Mouse (Mus musculus) hindbrain, embryonic 10.5 days (tissue): ENCODE results near the gene Nptx2. TPM values are rescaled to one million over a fixed set of nuclear protein-coding genes. Genes with fewer than 3 reads are reported as not detected.

ENCODE experiments used
- DNase-seq: peaks from one replicate; pipeline ENCODE4 v3.0.0-alpha.2; 2017; ENCODE audit warnings: low spot score
- H3K27ac ChIP-seq: fragments of 300-500 bp; sonication (generic); 2 replicates; pipeline ENCODE4 v1.5.1; 2016; ENCODE audit warnings: mild to moderate bottlenecking, moderate library complexity
- H3K27me3 ChIP-seq: fragments of 300-500 bp; sonication (generic); 2 replicates; pipeline ENCODE4 v1.6.1; 2016; ENCODE audit warnings: mild to moderate bottlenecking; ENCODE audit not compliant: poor library complexity, insufficient read depth, severe bottlenecking
- H3K36me3 ChIP-seq: fragments of 300-500 bp; sonication (generic); 2 replicates; pipeline ENCODE4 v1.6.1; 2016; ENCODE audit warnings: mild to moderate bottlenecking, moderate library complexity
- H3K4me1 ChIP-seq: fragments of 300-500 bp; sonication (generic); replicated peaks from 2 replicates; pipeline ENCODE4 v1.6.1; 2016; ENCODE audit warnings: mild to moderate bottlenecking
- H3K4me3 ChIP-seq: fragments of 300-500 bp; sonication (generic); 2 replicates; pipeline ENCODE4 v1.5.1; 2016; ENCODE audit warnings: mild to moderate bottlenecking, moderate library complexity
- H3K9me3 ChIP-seq: fragments of 300-500 bp; sonication (generic); 2 replicates; pipeline ENCODE4 v1.6.1; 2016; ENCODE audit warnings: mild to moderate bottlenecking, moderate library complexity
- WGBS: fragments of 180-500 bp; shearing (Covaris S2); methylation state at CpG from one replicate; pipeline ENCODE4 v1.1.7; 2016; 5-methylcytosine and 5-hydroxymethylcytosine counted together
- polyA plus RNA-seq: library from polyadenylated mRNA; unstranded; fragments of >200 nt; fragmentation: Nextera tagmentation; extraction: Ambion mirVana; gene quantifications from 2 replicates; pipeline ENCODE4 v1.2.1, GENCODE M21; 2016

Gene Nptx2
- 1.8 and 3.2 TPM in 2 replicates for polyA plus RNA-seq

DNA sequence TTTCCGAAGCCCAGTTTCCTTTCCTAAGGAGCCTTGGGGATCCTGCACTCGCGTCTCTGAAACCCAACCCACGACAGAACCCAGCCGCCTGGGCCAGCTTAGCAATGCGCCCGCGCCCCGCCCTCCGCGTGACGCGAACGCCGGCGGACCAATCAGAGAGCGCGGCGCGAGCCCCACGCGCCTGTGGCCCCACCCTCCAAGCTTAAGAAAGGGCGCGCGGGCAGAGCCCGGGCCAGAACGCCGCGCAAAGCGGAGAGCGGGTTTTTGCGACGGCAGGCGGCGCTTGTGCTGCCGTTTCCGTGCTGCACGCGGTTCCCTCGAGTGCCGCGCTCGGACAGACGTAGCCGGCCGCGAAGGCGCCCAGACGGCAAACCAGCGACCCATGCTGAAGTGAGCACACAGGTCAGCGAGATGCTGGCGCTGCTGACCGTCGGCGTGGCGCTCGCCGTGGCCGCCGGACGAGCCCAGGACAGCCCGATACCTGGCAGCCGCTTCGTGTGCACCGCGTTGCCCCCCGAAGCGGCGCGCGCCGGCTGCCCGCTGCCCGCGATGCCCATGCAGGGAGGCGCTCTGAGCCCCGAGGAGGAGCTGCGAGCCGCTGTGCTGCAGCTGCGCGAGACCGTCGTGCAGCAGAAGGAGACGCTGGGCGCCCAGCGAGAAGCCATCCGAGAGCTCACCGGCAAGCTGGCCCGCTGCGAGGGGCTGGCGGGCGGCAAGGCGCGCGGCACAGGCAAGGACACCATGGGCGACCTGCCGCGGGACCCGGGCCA, at the start of gene Nptx2:
Nptx2 (plus strand) TSS at position 250 of the 770 bp plus-strand sequence.
- peak; percentile 90 for DNase-seq
- Histone ChIP-seq H3K4me3 (peak within 1 kb of the TSS; percentile 54), H3K27me3 (peaks cover 72% of the 10 kb centered on the region), H3K27ac (peak within 1 kb of the TSS; percentile 75), H3K4me1 (peaks cover 47% of the 10 kb centered on the region), H3K9me3 (no peaks in the 10 kb centered on the region), H3K36me3 (no peaks in the 10 kb centered on the region)
- WGBS = under 1% methylated on average over 99 of the region's 99 CpGs

DNA sequence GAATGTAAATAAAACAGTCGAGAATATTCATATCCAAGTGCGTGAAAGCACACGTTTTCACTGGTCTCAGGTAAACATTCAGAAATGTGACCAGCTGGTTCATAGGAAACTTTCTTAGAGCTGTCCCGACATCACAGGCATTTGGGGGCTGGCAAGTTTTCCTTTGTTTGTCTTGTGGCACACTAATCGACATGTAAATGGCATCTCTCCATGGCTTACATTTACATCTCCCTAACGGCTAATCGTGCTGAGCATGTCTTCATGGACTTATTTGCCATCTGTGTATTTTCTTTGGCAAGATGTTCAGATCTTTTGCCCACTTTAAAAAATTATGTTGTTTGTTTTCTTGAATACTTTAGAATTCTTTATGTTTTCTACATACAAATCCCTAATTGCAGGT, 49.2 kb upstream of the Nptx2 start:
- no peak overlapping the region for H3K27ac ChIP-seq
- WGBS = 86% methylated on average over 7 of the region's 7 CpGs
- DNase-seq = no peak

DNA sequence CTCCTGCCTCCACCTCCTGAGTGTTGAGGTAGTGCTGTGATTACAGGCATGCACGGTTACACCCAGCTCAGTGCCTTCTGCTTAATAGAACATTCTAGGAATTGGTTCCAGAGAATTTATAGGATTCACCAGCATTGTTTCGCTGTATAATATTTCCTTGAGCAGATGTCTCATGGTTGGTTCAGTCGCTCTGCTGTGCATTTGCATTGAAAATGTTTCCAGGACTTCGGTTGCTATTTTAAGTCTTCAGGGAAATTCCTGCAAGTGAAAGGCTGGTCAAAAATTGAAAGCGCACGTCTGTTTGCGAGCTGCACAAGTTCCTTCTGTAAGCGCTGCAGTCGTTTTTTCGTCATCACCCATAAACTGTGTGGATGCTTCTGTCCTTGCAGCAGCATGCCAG, 41.5 kb upstream of the Nptx2 start:
- Histone ChIP-seq H3K4me1 (peaks cover 9% of the 10 kb centered on the region), H3K9me3 (peaks cover 4% of the 10 kb centered on the region), H3K4me3 (no peak overlapping the region), H3K27me3 (no peaks in the 10 kb centered on the region), H3K36me3 (no peaks in the 10 kb centered on the region), H3K27ac (no peak overlapping the region)
- WGBS = 92% methylated on average over 10 of the region's 10 CpGs
- DNase-seq = no peak

More for the DNA sequence above, 49.2 kb upstream of the Nptx2 start:
- no peaks in the 10 kb centered on the region for H3K9me3 ChIP-seq
- H3K4me1 ChIP-seq = no peaks in the 10 kb centered on the region
- no peaks in the 10 kb centered on the region for H3K27me3 ChIP-seq
- no peak overlapping the region for H3K4me3 ChIP-seq
- no peaks in the 10 kb centered on the region for H3K36me3 ChIP-seq

DNA sequence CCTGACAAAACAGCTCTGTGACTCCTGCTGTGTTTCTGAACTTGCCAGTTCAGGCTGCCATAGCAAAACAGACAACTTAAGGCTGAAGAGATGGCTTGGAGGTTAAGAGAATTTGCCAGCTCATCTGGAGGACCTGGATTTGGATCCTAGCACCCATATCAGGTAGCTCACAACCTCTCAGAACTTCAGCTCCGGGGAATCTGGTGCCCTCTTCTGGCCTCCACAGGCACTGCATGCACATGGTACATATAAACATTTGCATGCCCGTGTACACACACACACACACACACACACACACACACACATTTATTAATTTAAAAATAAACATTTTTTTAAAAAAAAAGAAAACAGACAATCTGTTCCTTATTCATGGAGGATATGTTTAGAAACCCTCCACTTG, 40.0 kb upstream of the Nptx2 start:
- Histone ChIP-seq H3K27ac (no peak overlapping the region), H3K4me1 (peaks cover 21% of the 10 kb centered on the region), H3K9me3 (peaks cover 4% of the 10 kb centered on the region), H3K27me3 (no peaks in the 10 kb centered on the region), H3K4me3 (no peak overlapping the region), H3K36me3 (no peaks in the 10 kb centered on the region)
- 86% methylated on average over 2 of the region's 2 CpGs for WGBS
- DNase-seq = no peak

DNA sequence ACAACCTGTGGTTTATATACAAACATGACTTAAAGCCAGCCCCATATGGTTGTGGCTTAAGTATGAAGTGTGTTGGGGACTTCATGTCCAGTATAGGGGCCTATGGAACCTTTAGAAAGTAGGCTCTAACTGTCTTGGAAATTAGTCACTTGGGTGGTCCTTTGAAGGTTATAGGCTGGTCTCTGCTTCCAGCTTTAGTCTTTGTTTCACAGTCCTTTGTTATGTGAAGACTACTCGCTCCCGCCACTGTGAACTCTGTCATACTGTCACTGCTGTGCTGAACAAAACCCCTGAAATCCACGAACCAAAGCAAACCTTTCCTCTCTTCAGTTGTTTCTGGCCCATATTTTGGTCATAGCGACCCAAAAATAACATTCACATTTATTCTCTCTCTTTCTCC, 39.5 kb upstream of the Nptx2 start:
- Histone ChIP-seq H3K4me3 (no peak overlapping the region), H3K9me3 (peaks cover 4% of the 10 kb centered on the region), H3K27ac (no peak overlapping the region), H3K36me3 (no peaks in the 10 kb centered on the region), H3K4me1 (peaks cover 21% of the 10 kb centered on the region), H3K27me3 (no peaks in the 10 kb centered on the region)
- no peak for DNase-seq
- 41% methylated on average over 4 of the region's 4 CpGs for WGBS

DNA sequence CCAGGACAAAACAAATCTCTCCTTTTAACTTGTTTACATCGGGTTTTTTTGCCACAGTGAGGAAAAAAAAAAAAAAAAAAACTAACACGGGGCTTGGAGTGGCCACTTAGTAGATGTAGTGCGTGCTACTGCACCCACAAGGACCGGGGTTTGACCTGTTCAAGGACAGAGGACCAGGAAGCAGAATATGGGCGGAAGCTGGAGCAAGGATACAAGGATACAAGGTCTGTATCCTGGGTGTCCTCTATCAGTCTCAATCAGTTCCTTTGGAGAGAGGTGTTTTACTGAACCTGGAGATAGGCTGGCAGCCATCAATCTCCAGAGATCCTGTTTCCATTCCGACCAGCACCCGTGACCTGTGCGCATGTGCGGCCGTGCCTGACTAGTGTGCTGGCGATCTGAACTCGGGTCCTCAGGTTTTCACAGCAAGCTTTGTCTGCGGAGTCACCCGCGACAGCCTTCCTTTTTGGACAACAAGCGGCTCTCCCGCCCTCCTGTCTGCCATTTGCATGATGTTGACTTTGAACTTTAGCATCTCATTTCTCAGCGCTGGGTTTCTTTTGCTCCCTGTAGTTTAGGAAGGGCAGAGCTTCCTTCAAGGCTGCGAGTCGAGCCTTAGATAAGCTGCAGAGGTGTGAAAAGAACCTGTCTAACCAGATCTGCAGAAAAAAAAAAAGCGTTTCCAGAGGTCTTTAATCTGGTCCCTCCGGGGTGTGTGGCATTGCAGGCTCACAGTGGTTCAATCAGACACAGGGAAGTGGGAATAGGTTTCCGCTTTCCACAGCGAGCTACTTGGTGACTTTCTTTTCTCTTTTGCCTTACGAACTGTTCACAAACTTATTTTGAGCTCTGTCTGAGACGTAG, 38.8 kb upstream of the Nptx2 start:
- H3K27me3 ChIP-seq = no peaks in the 10 kb centered on the region
- DNase-seq = no peak
- H3K9me3 ChIP-seq = peaks cover 4% of the 10 kb centered on the region
- H3K4me3 ChIP-seq = no peak overlapping the region
- WGBS = 40% methylated on average over 26 of the region's 26 CpGs
- peaks cover 21% of the 10 kb centered on the region for H3K4me1 ChIP-seq
- H3K27ac ChIP-seq = no peak overlapping the region
- no peaks in the 10 kb centered on the region for H3K36me3 ChIP-seq

DNA sequence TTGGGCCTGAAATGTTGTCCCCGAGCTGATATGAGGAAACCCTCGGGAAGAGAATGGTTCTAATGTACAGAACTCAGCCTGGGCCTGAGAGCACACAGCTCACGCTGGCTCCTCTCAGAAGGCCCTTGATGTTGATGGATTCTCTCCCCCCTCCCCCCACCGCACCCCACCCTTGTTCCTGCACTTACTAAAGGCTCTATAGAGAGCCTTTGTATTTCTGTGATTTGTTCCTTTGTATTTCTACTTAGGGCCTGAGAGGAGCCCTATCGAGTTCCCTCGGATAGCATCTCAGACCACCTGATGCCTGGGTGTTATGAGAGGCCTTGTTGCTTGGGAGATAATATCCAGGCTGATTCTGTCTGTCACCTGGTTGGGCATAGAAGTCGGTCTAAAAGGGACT, 36.3 kb upstream of the Nptx2 start:
- 34% methylated on average over 7 of the region's 7 CpGs for WGBS
- 0 out of 2 replicates have a peak overlapping the region, but pooled peaks have one; percentile 3 for H3K27ac ChIP-seq

DNA sequence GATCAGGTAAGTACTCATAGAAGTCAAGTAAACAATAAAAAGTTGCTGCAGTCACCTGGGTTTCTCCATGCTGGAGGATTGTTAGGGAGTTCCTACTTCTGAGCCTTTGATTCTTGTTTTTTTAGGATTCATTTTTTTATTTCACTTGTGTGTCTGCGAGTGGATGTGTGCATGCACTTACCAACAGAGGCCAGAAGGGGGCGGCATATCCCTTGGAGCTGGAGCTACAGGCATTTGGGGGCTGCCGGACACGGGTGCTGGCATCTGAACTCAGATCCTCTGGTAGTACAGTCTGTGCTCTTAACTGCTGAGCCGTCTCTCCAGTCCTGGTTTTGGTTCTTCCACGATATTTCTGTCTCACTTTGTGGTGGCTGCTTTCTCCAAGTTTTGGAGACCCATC, 31.0 kb upstream of the Nptx2 start:
- Histone ChIP-seq H3K27me3 (no peaks in the 10 kb centered on the region), H3K36me3 (no peaks in the 10 kb centered on the region), H3K27ac (no peak overlapping the region), H3K4me1 (peaks cover 7% of the 10 kb centered on the region), H3K9me3 (no peaks in the 10 kb centered on the region), H3K4me3 (no peak overlapping the region)
- DNase-seq = peak; percentile 35
- whole genome bisulfite sequencing = 70% methylated on average over 6 of the region's 6 CpGs

More for the DNA sequence above, 36.3 kb upstream of the Nptx2 start:
- Histone ChIP-seq H3K27me3 (no peaks in the 10 kb centered on the region), H3K4me3 (no peak overlapping the region), H3K36me3 (no peaks in the 10 kb centered on the region), H3K9me3 (peaks cover 4% of the 10 kb centered on the region), H3K4me1 (peaks cover 21% of the 10 kb centered on the region)
- DNase-seq = peak; percentile 14

DNA sequence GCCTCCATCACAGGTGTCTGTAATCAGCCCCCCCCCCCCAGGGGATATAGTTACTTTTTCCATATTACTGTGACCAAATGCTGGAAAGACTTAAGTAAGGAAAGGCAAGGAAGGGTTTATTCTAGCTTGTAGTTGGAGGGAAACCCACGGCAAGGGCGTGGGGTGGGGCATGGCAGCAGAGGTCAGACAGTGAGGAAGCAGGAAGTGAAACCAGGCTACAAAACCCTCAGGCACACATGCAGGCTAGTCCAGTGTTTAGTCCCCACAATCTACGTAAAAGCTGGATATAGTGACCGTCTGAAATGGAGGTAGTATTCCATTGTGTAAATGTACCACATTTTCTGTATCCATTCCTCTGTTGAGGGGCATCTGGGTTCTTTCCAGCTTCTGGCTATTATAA, 30.5 kb upstream of the Nptx2 start:
- H3K4me1 ChIP-seq = peaks cover 2% of the 10 kb centered on the region
- no peaks in the 10 kb centered on the region for H3K9me3 ChIP-seq
- no peaks in the 10 kb centered on the region for H3K27me3 ChIP-seq
- H3K27ac ChIP-seq = no peak overlapping the region
- H3K36me3 ChIP-seq = no peaks in the 10 kb centered on the region
- H3K4me3 ChIP-seq = no peak overlapping the region
- no peak for DNase-seq
- 85% methylated on average over 4 of the region's 4 CpGs for WGBS

DNA sequence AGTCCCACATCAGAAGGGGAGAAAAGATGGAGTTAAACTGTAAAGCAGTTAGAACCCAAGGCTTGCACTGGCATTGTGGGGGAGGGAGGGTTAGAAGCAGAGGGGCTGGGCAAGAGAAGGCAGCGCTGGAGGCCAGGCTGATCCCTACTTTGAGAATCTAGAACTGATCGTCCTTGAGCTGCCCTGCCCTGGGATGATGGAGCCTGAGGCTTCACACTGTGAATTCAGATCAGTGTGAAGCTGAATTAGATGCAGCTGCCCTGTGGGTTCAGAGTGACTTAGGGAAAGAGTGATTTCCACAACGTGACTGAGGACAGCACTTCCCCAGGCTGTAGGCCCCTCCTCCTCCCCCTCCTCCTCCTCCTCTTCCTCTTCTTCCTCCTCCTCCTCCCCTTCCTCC, 25.6 kb upstream of the Nptx2 start:
- no peak overlapping the region for H3K27ac ChIP-seq
- 29% methylated on average over 3 of the region's 3 CpGs for WGBS
- no peak overlapping the region for H3K4me3 ChIP-seq
- no peaks in the 10 kb centered on the region for H3K4me1 ChIP-seq
- H3K9me3 ChIP-seq = no peaks in the 10 kb centered on the region
- H3K36me3 ChIP-seq = no peaks in the 10 kb centered on the region
- no peaks in the 10 kb centered on the region for H3K27me3 ChIP-seq
- DNase-seq = no peak

DNA sequence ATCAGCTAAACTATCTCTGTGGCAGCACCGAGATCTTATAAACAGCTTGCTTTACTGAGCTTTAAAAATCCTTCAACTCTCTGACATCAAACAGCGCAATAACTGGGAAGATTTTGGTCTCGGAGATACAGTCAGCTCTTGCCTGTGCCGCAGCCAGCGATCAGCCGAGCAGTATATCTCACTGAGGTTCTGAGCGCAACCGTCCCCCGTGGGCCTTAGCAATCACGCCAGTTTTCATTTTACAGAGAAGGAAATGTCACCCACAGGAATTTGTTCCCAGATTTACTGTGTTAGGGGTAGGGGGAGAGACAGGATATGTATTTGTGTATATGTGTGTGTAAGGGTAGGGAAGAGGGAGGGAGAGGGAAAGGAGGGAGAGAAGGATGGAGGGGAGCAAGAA, 20.9 kb upstream of the Nptx2 start:
- Histone ChIP-seq H3K9me3 (no peaks in the 10 kb centered on the region), H3K36me3 (no peaks in the 10 kb centered on the region), H3K27ac (no peak overlapping the region), H3K4me3 (no peak overlapping the region), H3K4me1 (0 out of 2 replicates have a peak, but pooled peaks cover 5% of the 10 kb centered on the region), H3K27me3 (no peaks in the 10 kb centered on the region)
- 88% methylated on average over 10 of the region's 10 CpGs for WGBS
- DNase-seq = no peak

DNA sequence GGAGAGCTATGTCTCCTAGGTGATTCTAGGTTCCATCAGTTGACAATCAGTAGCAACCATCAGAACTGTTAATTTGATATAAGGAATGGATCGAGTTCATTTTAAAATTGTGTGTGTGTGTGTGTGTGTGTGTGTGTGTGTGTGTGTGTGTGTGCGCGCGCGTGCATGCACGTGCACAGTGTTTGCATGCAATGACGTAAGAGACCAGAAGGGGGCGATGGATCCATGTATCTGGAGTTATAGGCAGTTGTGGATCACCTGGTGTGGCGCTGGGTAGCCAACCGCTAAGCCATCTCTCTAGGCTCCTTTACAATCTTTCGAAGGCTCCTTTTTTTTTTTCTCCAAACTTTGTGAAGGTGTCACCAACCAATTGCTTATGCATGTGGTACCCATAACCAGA, 16.6 kb upstream of the Nptx2 start:
- DNase-seq = no peak
- 92% methylated on average over 11 of the region's 11 CpGs for WGBS
- Histone ChIP-seq H3K36me3 (no peaks in the 10 kb centered on the region), H3K9me3 (no peaks in the 10 kb centered on the region), H3K27me3 (no peaks in the 10 kb centered on the region), H3K4me3 (no peak overlapping the region), H3K4me1 (0 out of 2 replicates have a peak, but pooled peaks cover 5% of the 10 kb centered on the region), H3K27ac (no peak overlapping the region)

DNA sequence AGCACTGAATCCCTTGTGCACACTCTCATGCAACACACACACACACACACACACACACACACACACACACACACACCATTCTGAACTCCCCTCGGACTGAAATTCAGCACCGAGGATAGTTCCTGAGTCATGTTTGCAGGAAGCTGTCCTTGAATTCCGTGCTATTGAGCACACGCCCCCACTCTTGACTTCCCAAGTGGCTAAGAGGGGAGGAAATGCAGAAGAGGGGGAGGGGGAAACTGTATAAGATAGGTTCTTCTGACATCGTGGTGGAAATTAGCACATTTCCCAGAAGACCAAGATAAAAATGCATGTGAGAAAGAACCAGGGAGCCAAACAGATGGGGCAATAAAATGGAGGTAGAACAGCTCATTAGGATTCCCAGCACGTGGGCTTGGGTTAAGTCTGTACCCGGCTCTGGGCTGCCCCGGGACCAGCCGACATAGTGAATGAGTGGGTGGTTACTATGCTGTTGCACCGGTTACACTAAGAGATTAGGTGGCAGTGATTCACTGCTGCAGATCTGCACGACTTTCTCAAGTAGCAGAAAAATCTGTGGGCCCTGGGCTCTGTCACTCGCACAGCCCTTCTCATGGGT, 2.9 kb upstream of the Nptx2 start:
- no peaks in the 10 kb centered on the region for H3K36me3 ChIP-seq
- H3K9me3 ChIP-seq = no peaks in the 10 kb centered on the region
- no peak overlapping the region for H3K27ac ChIP-seq
- no peak overlapping the region for H3K4me3 ChIP-seq
- peak; percentile 29 for DNase-seq
- WGBS = 25% methylated on average over 12 of the region's 12 CpGs
- H3K4me1 ChIP-seq = peaks cover 37% of the 10 kb centered on the region
- H3K27me3 ChIP-seq = peaks cover 41% of the 10 kb centered on the region
